Mouse (Mus musculus) embryonic fibroblast, embryonic 13.5 days (primary cell): Measurements from ENCODE around the gene Fem1a.

ENCODE experiments used
- CTCF ChIP-seq: IDR thresholded peaks from 2 replicates; pipeline ENCODE4 v1.5.1; 2011; ENCODE audit warnings: mild to moderate bottlenecking, control low read depth, low read length, moderate library complexity, borderline replicate concordance; ENCODE audit not compliant: insufficient read depth
- POLR2A ChIP-seq: IDR thresholded peaks from 2 replicates; pipeline ENCODE4 v1.6.1; 2011; ENCODE audit warnings: low read depth, mild to moderate bottlenecking, control low read depth, low read length, moderate library complexity

GRCm38 (mm10) chr17:56275842-56276480 is 19.4 kb downstream of the Fem1a start:
- TF ChIP-seq CTCF = no peak
- no peak for TF ChIP-seq POLR2A
